Mouse (Mus musculus): ENCODE results near the gene Pm20d2.
A peak's percentile ranks its signal among the peaks of the same experiment; 100 is the strongest.

Gene Pm20d2

GRCm38 (mm10) chr4:33189735-33190036 is at the start of gene Pm20d2:
Gene Pm20d2 (minus strand): TSS chr4:33189737.
- no peak for DNase-seq

GRCm38 (mm10) chr4:33230881-33231280 is 41.3 kb upstream of the Pm20d2 start:
- DNase-seq = no peak

GRCm38 (mm10) chr4:33229639-33230038 is 40.1 kb upstream of the Pm20d2 start:
- DNase-seq = no peak

- DNase-seq = no peak
These were observed 37.6 kb upstream of the Pm20d2 start for GRCm38 (mm10) chr4:33227164-33227563.

GRCm38 (mm10) chr4:33224003-33224675 is 34.6 kb upstream of the Pm20d2 start:
- no peak for DNase-seq

GRCm38 (mm10) chr4:33221847-33222246 is 32.3 kb upstream of the Pm20d2 start:
- no peak for DNase-seq

- DNase-seq = peak; percentile 21 to 41
These were observed 19.6 kb upstream of the Pm20d2 start, which contains the start of gene Srsf12 for GRCm38 (mm10) chr4:33208881-33209841. Gene Srsf12 (plus strand): TSS chr4:33208991.

GRCm38 (mm10) chr4:33207551-33207950 is 18.0 kb upstream of the Pm20d2 start:
- DNase-seq = no peak

GRCm38 (mm10) chr4:33204682-33205081 is 15.1 kb upstream of the Pm20d2 start:
- DNase-seq = peak in 1 of 2 experiments; percentile 10

- no peak for DNase-seq
These were observed 8.6 kb upstream of the Pm20d2 start for GRCm38 (mm10) chr4:33198117-33198516.

- DNase-seq = peak; percentile 24 to 29
These were observed 479 bp downstream of the Pm20d2 start for GRCm38 (mm10) chr4:33188781-33189734.

- DNase-seq = no peak
These were observed 1.4 kb downstream of the Pm20d2 start for GRCm38 (mm10) chr4:33188164-33188563.

- DNase-seq = no peak
These were observed 6.1 kb downstream of the Pm20d2 start for GRCm38 (mm10) chr4:33183477-33183876.

GRCm38 (mm10) chr4:33152087-33153038 is 37.2 kb downstream of the Pm20d2 start:
- no peak for DNase-seq

GRCm38 (mm10) chr4:33149150-33149549 is 40.4 kb downstream of the Pm20d2 start:
- DNase-seq = no peak

GRCm38 (mm10) chr4:33147825-33148224 is 41.7 kb downstream of the Pm20d2 start:
- DNase-seq = no peak

- DNase-seq = no peak
These were observed 42.8 kb downstream of the Pm20d2 start for GRCm38 (mm10) chr4:33146679-33147291.

- no peak for DNase-seq
These were observed 57.3 kb downstream of the Pm20d2 start, which contains the start of gene Gabrr1 for GRCm38 (mm10) chr4:33132221-33132620. Gene Gabrr1 (plus strand): TSS chr4:33132521.

- DNase-seq = no peak
These were observed 64.0 kb downstream of the Pm20d2 start for GRCm38 (mm10) chr4:33125409-33126084.

- peak in 1 of 2 experiments; percentile 22 for DNase-seq
These were observed 65.0 kb downstream of the Pm20d2 start for GRCm38 (mm10) chr4:33124493-33124892.

All from thymus, adult 18-20 months (tissue).